Mouse (Mus musculus) cortical plate, adult 2 months (tissue): ENCODE results near the gene Jmjd8.

Experiments
- CTCF ChIP-seq: fragments of 200-500 bp; IDR thresholded peaks from 2 replicates; pipeline ENCODE4 v1.5.1; 2011; ENCODE audit warnings: mild to moderate bottlenecking, control low read depth, low read length; ENCODE audit not compliant: insufficient read depth; ENCODE audit errors: extremely low read depth
- POLR2A ChIP-seq: fragments of 200-500 bp; IDR thresholded peaks from 2 replicates; pipeline ENCODE4 v1.6.1; 2011; ENCODE audit warnings: mild to moderate bottlenecking, low read length, control low read depth; ENCODE audit not compliant: insufficient read depth; ENCODE audit errors: extremely low read depth

DNA sequence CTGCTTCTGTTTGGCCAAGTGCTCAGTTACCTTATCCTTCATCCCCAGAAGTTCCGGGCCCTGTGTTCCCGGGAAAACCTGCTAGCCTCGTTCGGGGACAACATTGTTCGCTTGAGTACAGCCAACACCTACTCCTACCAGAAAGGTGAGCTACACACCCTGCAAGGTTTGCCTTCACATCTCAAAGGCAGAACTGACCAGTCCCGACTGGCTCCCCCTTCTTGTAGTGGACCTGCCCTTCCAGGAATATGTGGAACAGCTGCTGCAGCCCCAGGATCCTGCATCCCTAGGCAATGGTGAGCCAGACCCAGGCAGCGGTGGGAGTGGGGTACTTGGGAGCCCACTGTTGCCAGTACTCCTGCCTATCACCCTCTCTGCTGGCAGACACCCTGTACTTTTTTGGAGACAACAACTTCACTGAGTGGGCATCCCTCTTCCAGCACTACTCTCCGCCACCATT, 921 bp downstream of the Jmjd8 start:
- TF ChIP-seq POLR2A: no peak
- no peak for TF ChIP-seq CTCF
